Comparison of ENCODE assay signal across 15 mouse cellular contexts in the genomic region with DNA sequence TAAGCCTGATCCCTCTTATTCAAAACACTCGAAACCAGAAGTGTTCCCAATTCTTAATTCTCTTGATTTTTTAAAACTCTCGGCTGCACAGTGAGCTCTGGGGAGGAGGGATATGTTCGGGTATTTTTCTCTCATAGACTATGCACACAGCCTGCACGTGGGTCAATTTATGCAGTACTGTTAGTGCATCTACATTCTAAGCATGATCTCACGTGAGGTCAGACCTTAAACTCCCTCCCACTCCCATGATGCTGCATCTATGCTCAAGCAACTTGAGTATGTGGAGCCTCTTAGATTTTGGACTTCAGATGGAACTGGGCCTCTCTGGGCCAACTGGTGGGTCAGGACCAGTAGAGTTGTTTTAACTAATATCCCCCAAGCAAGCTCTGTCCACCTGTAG.
"Had no signal": no experiment of that assay in that cellular context is flagged by ENCODE, and none has a peak within 500 bp of the region (broad histone marks: within the 10 kb centered on the region; RNA-seq: fewer than 3 reads in every experiment).

No protein-coding gene starts in this region.

- H3K36me3 ChIP-seq: kidney, embryonic 15.5 days; limb, embryonic 10.5 days; liver, embryonic 12.5 days; lung, embryonic 15.5 days; midbrain, embryonic 12.5 days; neural tube, embryonic 12.5 days; stomach, embryonic 15.5 days had no signal

- DNase-seq: kidney, adult 2 months; kidney, postnatal 14 days; lung, postnatal 14 days; retina, postnatal 1 day; right cerebral cortex, postnatal 4 days had no signal

- H3K27me3 ChIP-seq: kidney, embryonic 15.5 days; liver, embryonic 12.5 days; lung, embryonic 15.5 days; megakaryocyte, embryonic 14.5 days; midbrain, embryonic 12.5 days; neural tube, embryonic 12.5 days; stomach, embryonic 15.5 days had no signal

- H3K27ac ChIP-seq: kidney, embryonic 15.5 days; left cerebral cortex, adult 2 months; limb, embryonic 10.5 days; liver, embryonic 12.5 days; lung, embryonic 15.5 days; macrophage; midbrain, embryonic 12.5 days; neural tube, embryonic 12.5 days; stomach, embryonic 15.5 days had no signal

- H3K9ac ChIP-seq: kidney, embryonic 15.5 days; liver, embryonic 12.5 days; lung, embryonic 15.5 days; midbrain, embryonic 12.5 days; neural tube, embryonic 12.5 days; stomach, embryonic 15.5 days had no signal

- H3K4me2 ChIP-seq: kidney, embryonic 15.5 days; liver, embryonic 12.5 days; lung, embryonic 15.5 days; midbrain, embryonic 12.5 days; neural tube, embryonic 12.5 days; stomach, embryonic 15.5 days had no signal

- H3K4me3 ChIP-seq: kidney, embryonic 15.5 days; left cerebral cortex, adult 2 months; limb, embryonic 10.5 days; liver, embryonic 12.5 days; lung, embryonic 15.5 days; megakaryocyte, embryonic 14.5 days; midbrain, embryonic 12.5 days; neural tube, embryonic 12.5 days; stomach, embryonic 15.5 days had no signal

- H3K4me1 ChIP-seq: kidney, embryonic 15.5 days; liver, embryonic 12.5 days; lung, embryonic 15.5 days; megakaryocyte, embryonic 14.5 days; stomach, embryonic 15.5 days had no signal

- H3K9me3 ChIP-seq: kidney, embryonic 15.5 days; limb, embryonic 10.5 days; liver, embryonic 12.5 days; lung, embryonic 15.5 days; midbrain, embryonic 12.5 days; neural tube, embryonic 12.5 days; stomach, embryonic 15.5 days had no signal
